In genomic region chr6:12813781-12814180, GRCm38 (mm10) we compare ENCODE assay signal across 8 mouse cellular contexts.
DNase-seq lines count a peak whose midpoint lies in the region; ATAC-seq and TF ChIP-seq lines count a peak whose summit lies in the region.
"Not testable (repeated sequence)": the region's sequence is repeated elsewhere in the genome, so short reads cannot be mapped to it uniquely, and the experiment has no call there.

No protein-coding gene starts in this region.

- not testable (repeated sequence) for H3K9ac ChIP-seq in embryonic facial prominence, embryonic 14.5 days (ENCODE audit: low read depth, low read length); heart, postnatal 0 days (replicated peaks; ENCODE audit: low read depth, low read length); intestine, postnatal 0 days (ENCODE audit: low read depth, low read length); liver, embryonic 13.5 days; stomach, embryonic 15.5 days

- TF ChIP-seq EP300 in heart, postnatal 0 days (IDR thresholded peaks at IDR 0.05; ENCODE audit: low read depth), result not testable (repeated sequence)

- DNase-seq in 3T3-L1 (ENCODE audit: low read depth, low spot score), result peak; percentile 62
- DNase-seq in MN1 (ENCODE audit: low spot score), result peak; percentile 80
- DNase-seq in embryonic facial prominence, embryonic 14.5 days (ENCODE audit: low spot score), result peak; percentile 2
- DNase-seq in heart, postnatal 0 days (ENCODE audit: low spot score), result peak; percentile 55
- not testable (repeated sequence) for DNase-seq in liver, embryonic 13.5 days
- peak; percentile 12 to 39 for DNase-seq in urinary bladder, postnatal 36 days (ENCODE audit: low spot score in 2 of 2)

- TF ChIP-seq CTCF in heart, postnatal 0 days (IDR thresholded peaks at IDR 0.05; ENCODE audit: low read depth); intestine, postnatal 0 days (IDR thresholded peaks at IDR 0.05; ENCODE audit: low read depth): not testable (repeated sequence)

- H3K4me2 ChIP-seq in embryonic facial prominence, embryonic 14.5 days (ENCODE audit: low read depth, low read length); heart, postnatal 0 days (ENCODE audit: low read depth, low read length); intestine, postnatal 0 days (replicated peaks; ENCODE audit: low read depth); liver, embryonic 13.5 days; stomach, embryonic 15.5 days: not testable (repeated sequence)

- 81% methylated on average over 5 of the region's 5 CpGs for WGBS in embryonic facial prominence, embryonic 14.5 days
- 32% methylated on average over 5 of the region's 5 CpGs for WGBS in heart, postnatal 0 days
- 21% methylated on average over 5 of the region's 5 CpGs for WGBS in intestine, postnatal 0 days
- 37% methylated on average over 5 of the region's 5 CpGs for WGBS in liver, embryonic 13.5 days (ENCODE audit: insufficient replicate concordance)
- WGBS in stomach, embryonic 15.5 days, result 46% methylated on average over 5 of the region's 5 CpGs

- not testable (repeated sequence) for H3K4me1 ChIP-seq in embryonic facial prominence, embryonic 14.5 days (ENCODE audit: control insufficient read depth, insufficient read depth, low read length); heart, postnatal 0 days (ENCODE audit: control insufficient read depth, insufficient read depth); intestine, postnatal 0 days (replicated peaks; ENCODE audit: control insufficient read depth, insufficient read depth, low read length); liver, embryonic 13.5 days (replicated peaks); stomach, embryonic 15.5 days

- not testable (repeated sequence) for H3K4me3 ChIP-seq in embryonic facial prominence, embryonic 14.5 days (ENCODE audit: low read depth, low read length); heart, postnatal 0 days (ENCODE audit: low read depth, low read length); intestine, postnatal 0 days (ENCODE audit: low read depth, low read length); liver, embryonic 13.5 days (replicated peaks); stomach, embryonic 15.5 days (replicated peaks)

- not testable (repeated sequence) for H3K9me3 ChIP-seq in embryonic facial prominence, embryonic 14.5 days (ENCODE audit: control insufficient read depth, low read length); heart, postnatal 0 days (replicated peaks; ENCODE audit: control insufficient read depth, low read length); intestine, postnatal 0 days (ENCODE audit: control insufficient read depth); liver, embryonic 13.5 days (replicated peaks); stomach, embryonic 15.5 days

- not testable (repeated sequence) for H3K36me3 ChIP-seq in embryonic facial prominence, embryonic 14.5 days (ENCODE audit: control insufficient read depth, insufficient read depth, low read length); heart, postnatal 0 days (replicated peaks; ENCODE audit: control insufficient read depth, insufficient read depth, low read length); intestine, postnatal 0 days (ENCODE audit: control insufficient read depth, insufficient read depth); liver, embryonic 13.5 days; stomach, embryonic 15.5 days

- not testable (repeated sequence) for H3K27ac ChIP-seq in embryonic facial prominence, embryonic 14.5 days (replicated peaks; ENCODE audit: low read depth, low read length); heart, postnatal 0 days (ENCODE audit: low read depth); intestine, postnatal 0 days (ENCODE audit: low read depth, low read length); liver, embryonic 13.5 days; stomach, embryonic 15.5 days

- not testable (repeated sequence) for H3K27me3 ChIP-seq in embryonic facial prominence, embryonic 14.5 days (replicated peaks; ENCODE audit: control insufficient read depth, insufficient read depth, low read length); heart, postnatal 0 days (ENCODE audit: control insufficient read depth, insufficient read depth, low read length); intestine, postnatal 0 days (replicated peaks; ENCODE audit: control insufficient read depth, insufficient read depth, low read length); liver, embryonic 13.5 days; stomach, embryonic 15.5 days (replicated peaks)

- ATAC-seq in embryonic facial prominence, embryonic 14.5 days (ENCODE audit: low read depth), result not testable (repeated sequence)
- ATAC-seq in heart, postnatal 0 days (ENCODE audit: insufficient read depth, low read depth), result peak; percentile 33; the same call in 1 of the 2 replicates
- peak; percentile 82 for ATAC-seq in intestine, postnatal 0 days
- peak; percentile 34; the same call in 1 of the 2 replicates for ATAC-seq in liver, embryonic 13.5 days (ENCODE audit: low read depth)
- ATAC-seq in stomach, embryonic 15.5 days (ENCODE audit: insufficient read depth, low FRiP score, low read depth), result peak; percentile 58; the same call in 1 of the 2 replicates
